In genomic region chr5:150161898-150162297, GRCm38 (mm10) we compare ENCODE assay signal across 23 mouse cellular contexts. TPM values are rescaled to one million over a fixed set of nuclear protein-coding genes. Genes with fewer than 3 reads are reported as not detected.
A peak's percentile ranks its signal among the peaks of the same experiment; 100 is the strongest.
DNase-seq lines count a peak whose midpoint lies in the region; ATAC-seq and TF ChIP-seq lines count a peak whose summit lies in the region.
"Had no signal": no experiment of that assay in that cellular context is flagged by ENCODE, and none has a peak within 500 bp of the region (broad histone marks: within the 10 kb centered on the region; RNA-seq: fewer than 3 reads in every experiment).

No protein-coding gene starts in this region.

- no peak overlapping the region for H3K4me3 ChIP-seq in layer of hippocampus, adult 2 months
- no peak overlapping the region for H3K4me3 ChIP-seq in midbrain, postnatal 0 days (ENCODE audit: low read depth, low read length)
- H3K4me3 ChIP-seq: embryonic facial prominence, embryonic 12.5 days; erythroblast, embryonic 14.5 days; forebrain, embryonic 12.5 days; forebrain, embryonic 15.5 days; heart, adult 2 months; heart, embryonic 10.5 days; heart, embryonic 13.5 days; hindbrain, embryonic 12.5 days; hindbrain, embryonic 15.5 days had no signal

- no peak for TF ChIP-seq CTCF in layer of hippocampus, adult 2 months (conservative IDR thresholded peaks at IDR 0.05)
- TF ChIP-seq CTCF in midbrain, postnatal 0 days (IDR thresholded peaks at IDR 0.05) = no peak

- H3K27ac ChIP-seq in layer of hippocampus, adult 2 months = peak overlapping the region; percentile 87
- no peak overlapping the region for H3K27ac ChIP-seq in midbrain, postnatal 0 days (ENCODE audit: low read depth, low read length)
- H3K27ac ChIP-seq: embryonic facial prominence, embryonic 12.5 days; forebrain, embryonic 12.5 days; forebrain, embryonic 15.5 days; heart, adult 2 months; heart, embryonic 10.5 days; heart, embryonic 13.5 days; hindbrain, embryonic 12.5 days; hindbrain, embryonic 15.5 days had no signal

- ATAC-seq in common myeloid progenitor, adult 5-6 weeks (replicated peaks; ENCODE audit: low read depth, poor library complexity, severe bottlenecking) = peak; percentile 54
- peak; percentile 66 for ATAC-seq in megakaryocyte-erythroid progenitor cell, adult 5-6 weeks (replicated peaks; ENCODE audit: low FRiP score, low TSS enrichment, poor library complexity, severe bottlenecking)
- ATAC-seq in midbrain, postnatal 0 days (ENCODE audit: low FRiP score) = no peak
- ATAC-seq: forebrain, embryonic 15.5 days; Patski had no signal

- WGBS in midbrain, postnatal 0 days = 92% methylated on average over 5 of the region's 5 CpGs

- no peak overlapping the region for H3K9ac ChIP-seq in midbrain, postnatal 0 days (replicated peaks; ENCODE audit: low read length, poor library complexity, severe bottlenecking)
- H3K9ac ChIP-seq: embryonic facial prominence, embryonic 12.5 days; forebrain, embryonic 12.5 days; forebrain, embryonic 15.5 days; heart, embryonic 13.5 days; hindbrain, embryonic 12.5 days; hindbrain, embryonic 15.5 days had no signal

- no peaks in the 10 kb centered on the region for H3K4me1 ChIP-seq in midbrain, postnatal 0 days (ENCODE audit: insufficient read depth, low read length)
- H3K4me1 ChIP-seq: forebrain, embryonic 12.5 days; forebrain, embryonic 15.5 days; heart, embryonic 10.5 days; hindbrain, embryonic 12.5 days; hindbrain, embryonic 15.5 days had no signal

- no peaks in the 10 kb centered on the region for H3K27me3 ChIP-seq in midbrain, postnatal 0 days (ENCODE audit: insufficient read depth, low read length)
- H3K27me3 ChIP-seq: embryonic facial prominence, embryonic 12.5 days; forebrain, embryonic 12.5 days; forebrain, embryonic 15.5 days; heart, embryonic 13.5 days; hindbrain, embryonic 12.5 days; hindbrain, embryonic 15.5 days; Patski had no signal

- no peak for DNase-seq in layer of hippocampus, adult 2 months (ENCODE audit: low spot score in 2 of 2)
- DNase-seq in layer of hippocampus, adult 9-11 months = no peak
- no peak for DNase-seq in midbrain, postnatal 0 days (ENCODE audit: low spot score)
- no peak for DNase-seq in adrenal gland, adult 2 months
- DNase-seq: adrenal gland, postnatal 14 days; cerebellum, adult 11 months; cerebellum, adult 2 months; cerebellum, adult 9-11 months; embryo, embryonic 11 days; gastrocnemius, postnatal 25 days; heart, adult 2 months; heart, postnatal 14 days had no signal

- H3K36me3 ChIP-seq in midbrain, postnatal 0 days (ENCODE audit: insufficient read depth, low read length) = no peaks in the 10 kb centered on the region
- H3K36me3 ChIP-seq: embryonic facial prominence, embryonic 12.5 days; forebrain, embryonic 12.5 days; forebrain, embryonic 15.5 days; heart, embryonic 10.5 days; heart, embryonic 13.5 days; hindbrain, embryonic 12.5 days; hindbrain, embryonic 15.5 days had no signal

- no peaks in the 10 kb centered on the region for H3K9me3 ChIP-seq in midbrain, postnatal 0 days (ENCODE audit: low read length)
- H3K9me3 ChIP-seq: embryonic facial prominence, embryonic 12.5 days; forebrain, embryonic 12.5 days; forebrain, embryonic 15.5 days; heart, embryonic 10.5 days; heart, embryonic 13.5 days; hindbrain, embryonic 12.5 days; hindbrain, embryonic 15.5 days had no signal

- H3K4me2 ChIP-seq in midbrain, postnatal 0 days (ENCODE audit: low read depth, low read length, poor library complexity, severe bottlenecking) = no peak overlapping the region
- H3K4me2 ChIP-seq: embryonic facial prominence, embryonic 12.5 days; forebrain, embryonic 12.5 days; forebrain, embryonic 15.5 days; heart, embryonic 13.5 days; hindbrain, embryonic 12.5 days; hindbrain, embryonic 15.5 days had no signal

RNA-seq across cellular contexts. Expression of gene Fry, which starts 43.5 kb away (rescaled TPM):
- total RNA-seq in layer of hippocampus, adult 2 months (2021) = 100 to 1,000 TPM; 215 to 246 TPM
- 11.4 and 22.5 TPM in 2 replicates for total RNA-seq in common myeloid progenitor, adult 5-6 weeks (2017)
- 12.9 and 17.8 TPM in 2 replicates for total RNA-seq in megakaryocyte-erythroid progenitor cell, adult 5-6 weeks (2014; fragmentation: Nextera tagmentation)
- total RNA-seq in megakaryocyte-erythroid progenitor cell, adult 5-6 weeks (2017) = 8.3 and 10.4 TPM in 2 replicates
- 129 and 178 TPM in 2 replicates for total RNA-seq in midbrain, postnatal 0 days (2014; rRNA removed)
- 54.3 and 62.6 TPM in 2 replicates for polyA plus RNA-seq in midbrain, postnatal 0 days (2015; fragmentation: Nextera tagmentation; extraction: Ambion mirVana)
- 10 to 100 TPM; 27.0 to 44.4 TPM for total RNA-seq in adrenal gland, adult 2 months (2021)
- polyA plus RNA-seq in adrenal gland, adult 2 months (2012; rRNA removed) = 15.6 and 16.4 TPM in 2 replicates
